Mouse (Mus musculus): ENCODE data around the gene Katna1.

- TF ChIP-seq TCF3 (IDR thresholded peaks at IDR 0.05; ENCODE audit: insufficient read length, low read depth), result no peak
- no peak for TF ChIP-seq E2F4 (IDR thresholded peaks at IDR 0.05; ENCODE audit: insufficient read depth)
- no peak for TF ChIP-seq MAX (IDR thresholded peaks at IDR 0.05; ENCODE audit: low read depth)
- TF ChIP-seq POLR2A (IDR thresholded peaks at IDR 0.05; ENCODE audit: insufficient read length, low read depth), result no peak
- no peak for TF ChIP-seq MYOG (IDR thresholded peaks at IDR 0.05; ENCODE audit: control insufficient read depth in 1 of 3, insufficient read depth in 1 of 3, insufficient read length in 2 of 3, low read depth in 2 of 3)
- no peak for TF ChIP-seq USF1 (IDR thresholded peaks at IDR 0.05; ENCODE audit: low read depth)
- no peak for TF ChIP-seq TCF12 (IDR thresholded peaks at IDR 0.05; ENCODE audit: insufficient read depth, poor library complexity, severe bottlenecking)
- no peak for TF ChIP-seq CEBPB (IDR thresholded peaks at IDR 0.05; ENCODE audit: insufficient read depth, poor library complexity, severe bottlenecking)
Observed at GRCm38 (mm10) chr10:7731582-7731981, 5.8 kb downstream of the Katna1 start.

Measured in myocyte (in vitro differentiated cells).